ENCODE assay signal across 11 mouse cellular contexts in the genomic region with DNA sequence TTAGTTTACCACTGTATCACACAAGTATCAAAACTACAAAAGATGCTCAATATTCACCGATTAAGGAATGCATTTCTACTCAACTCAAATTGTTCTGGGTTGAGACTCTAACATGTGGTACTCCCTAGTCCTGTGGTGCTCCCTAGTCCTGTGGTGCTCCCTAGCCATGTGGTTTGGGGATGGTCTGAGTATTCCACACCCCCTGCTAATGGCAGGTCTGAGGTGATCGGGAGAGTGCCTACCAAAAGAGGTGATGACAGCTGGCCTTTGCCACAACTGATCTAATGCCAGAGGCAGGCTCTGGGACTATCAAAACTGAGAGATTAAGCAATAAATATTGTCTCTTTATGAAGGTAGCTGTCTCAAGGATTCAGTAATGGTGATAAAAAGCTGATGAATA.
"Had no signal": no experiment of that assay in that cellular context is flagged by ENCODE, and none has a peak within 500 bp of the region (broad histone marks: within the 10 kb centered on the region; RNA-seq: fewer than 3 reads in every experiment).

No protein-coding gene starts in this region.

- DNase-seq: kidney, postnatal 10 days; layer of hippocampus, postnatal 36 days; liver, embryonic 13.5 days; lung, adult 2 months; lung, postnatal 14 days; lung, postnatal 4 days; midbrain, embryonic 14.5 days; thymus, adult 18-20 months; thymus, postnatal 36 days had no signal

- H3K9me3 ChIP-seq: liver, embryonic 13.5 days had no signal

- H3K36me3 ChIP-seq: liver, embryonic 13.5 days had no signal

- H3K9ac ChIP-seq: liver, embryonic 13.5 days had no signal

- H3K27ac ChIP-seq: left cerebral cortex, adult 2 months; liver, embryonic 13.5 days had no signal

- H3K4me2 ChIP-seq: liver, embryonic 13.5 days; midbrain, embryonic 11.5 days had no signal

- H3K27me3 ChIP-seq: liver, embryonic 13.5 days had no signal

- H3K4me1 ChIP-seq: liver, embryonic 13.5 days had no signal

- H3K4me3 ChIP-seq: left cerebral cortex, adult 2 months; liver, embryonic 13.5 days had no signal
